Mouse (Mus musculus) lung, postnatal 0 days (tissue): ENCODE data around the gene Tmem217.

Experiments used
- CTCF ChIP-seq: IDR thresholded peaks from 2 replicates; pipeline ENCODE4 v1.5.1; 2016; ENCODE audit warnings: antibody characterized with exemption, mild to moderate bottlenecking
- EP300 ChIP-seq: IDR thresholded peaks from 2 replicates; pipeline ENCODE4 v1.6.1; 2016; ENCODE audit warnings: antibody characterized with exemption, mild to moderate bottlenecking, control low read depth

GRCm38 (mm10) chr17:29477357-29477756 is 74.8 kb downstream of the Tmem217 start:
- TF ChIP-seq CTCF (no peak), EP300 (no peak)
